Mouse (Mus musculus) megakaryocyte, embryonic 14.5 days (primary cell): Measurements from ENCODE around the gene Cdon. TPM values are rescaled to one million over a fixed set of nuclear protein-coding genes. Genes with fewer than 3 reads are reported as not detected.

Experiments
- H3K27me3 ChIP-seq: replicated peaks from 2 replicates; pipeline ENCODE3; 2012; ENCODE audit warnings: inconsistent platforms
- H3K36me3 ChIP-seq: replicated peaks from 2 replicates; pipeline ENCODE3; 2012; ENCODE audit warnings: low read length, inconsistent platforms, mixed read lengths
- H3K4me1 ChIP-seq: 2 replicates; pipeline ENCODE4 v1.6.1; 2012; ENCODE audit warnings: inconsistent platforms
- H3K4me3 ChIP-seq: replicated peaks from 2 replicates; pipeline ENCODE3; 2012; ENCODE audit warnings: moderate library complexity, mild to moderate bottlenecking, inconsistent platforms
- H3K9me3 ChIP-seq: 2 replicates; pipeline ENCODE4 v1.6.1; 2012; ENCODE audit warnings: inconsistent platforms
- FLI1 ChIP-seq: IDR thresholded peaks from 2 replicates; pipeline ENCODE4 v1.6.1; 2012; ENCODE audit warnings: low read length, inconsistent platforms, mixed read lengths
- GATA1 ChIP-seq: IDR thresholded peaks from 3 replicates; pipeline ENCODE4 v1.6.1; 2012; ENCODE audit warnings: mixed read lengths, low read length, inconsistent platforms, borderline replicate concordance
- polyA plus RNA-seq: library from polyadenylated mRNA; stranded (reverse); fragments of >175 nt; gene quantifications from 2 replicates; pipeline ENCODE4 v1.2.3, GENCODE M21; 2012; ENCODE audit warnings: low replicate concordance; ENCODE audit not compliant: insufficient read depth

The Cdon gene
- polyA plus RNA-seq, 1 experiment: not detected

- TF ChIP-seq FLI1: no peak
- no peak for TF ChIP-seq GATA1
- no peaks in the 10 kb centered on the region for H3K9me3 ChIP-seq
- peaks cover 24% of the 10 kb centered on the region for H3K27me3 ChIP-seq
- no peak overlapping the region for H3K4me3 ChIP-seq
- no peaks in the 10 kb centered on the region for H3K4me1 ChIP-seq
- H3K36me3 ChIP-seq: no peaks in the 10 kb centered on the region
These were observed 95.8 kb downstream of the Cdon start for GRCm38 (mm10) chr9:35516711-35517110.

GRCm38 (mm10) chr9:35518169-35518568 is 97.2 kb downstream of the Cdon start, which contains the start of gene Gm1113:
Gm1113 (minus strand) TSS chr9:35518269.
- H3K36me3 ChIP-seq: no peaks in the 10 kb centered on the region
- no peak for TF ChIP-seq GATA1
- no peak for TF ChIP-seq FLI1
- H3K4me3 ChIP-seq: no peak within 1 kb of the TSS
- H3K9me3 ChIP-seq: no peaks in the 10 kb centered on the region
- H3K27me3 ChIP-seq: peaks cover 27% of the 10 kb centered on the region
- H3K4me1 ChIP-seq: no peaks in the 10 kb centered on the region

GRCm38 (mm10) chr9:35520631-35521348 is 99.9 kb downstream of the Cdon start:
- Histone ChIP-seq H3K4me1 (no peaks in the 10 kb centered on the region), H3K27me3 (peaks cover 17% of the 10 kb centered on the region), H3K9me3 (no peaks in the 10 kb centered on the region), H3K36me3 (no peaks in the 10 kb centered on the region), H3K4me3 (no peak overlapping the region)
- TF ChIP-seq GATA1 (no peak), FLI1 (no peak)

- no peak overlapping the region for H3K4me3 ChIP-seq
- no peaks in the 10 kb centered on the region for H3K4me1 ChIP-seq
- peaks cover 17% of the 10 kb centered on the region for H3K27me3 ChIP-seq
- no peaks in the 10 kb centered on the region for H3K36me3 ChIP-seq
- TF ChIP-seq GATA1 (no peak), FLI1 (no peak)
- no peaks in the 10 kb centered on the region for H3K9me3 ChIP-seq
These were observed 101.3 kb downstream of the Cdon start for GRCm38 (mm10) chr9:35522241-35522640.

- Histone ChIP-seq H3K4me3 (no peak overlapping the region), H3K9me3 (no peaks in the 10 kb centered on the region), H3K36me3 (no peaks in the 10 kb centered on the region), H3K4me1 (no peaks in the 10 kb centered on the region), H3K27me3 (peaks cover 17% of the 10 kb centered on the region)
- TF ChIP-seq GATA1 (no peak), FLI1 (no peak)
These were observed 102.0 kb downstream of the Cdon start for GRCm38 (mm10) chr9:35522821-35523515.

GRCm38 (mm10) chr9:35523541-35523940 is 102.6 kb downstream of the Cdon start:
- Histone ChIP-seq H3K27me3 (peaks cover 17% of the 10 kb centered on the region), H3K9me3 (no peaks in the 10 kb centered on the region), H3K36me3 (no peaks in the 10 kb centered on the region), H3K4me1 (no peaks in the 10 kb centered on the region), H3K4me3 (no peak overlapping the region)
- TF ChIP-seq GATA1 (no peak), FLI1 (no peak)

- TF ChIP-seq FLI1 (no peak), GATA1 (no peak)
- H3K4me1 ChIP-seq: no peaks in the 10 kb centered on the region
- H3K27me3 ChIP-seq: peaks cover 19% of the 10 kb centered on the region
- H3K36me3 ChIP-seq: no peaks in the 10 kb centered on the region
- no peak overlapping the region for H3K4me3 ChIP-seq
- H3K9me3 ChIP-seq: no peaks in the 10 kb centered on the region
These were observed 103.0 kb downstream of the Cdon start for GRCm38 (mm10) chr9:35523941-35524411.

- H3K36me3 ChIP-seq: no peaks in the 10 kb centered on the region
- H3K27me3 ChIP-seq: peaks cover 10% of the 10 kb centered on the region
- H3K9me3 ChIP-seq: no peaks in the 10 kb centered on the region
- TF ChIP-seq FLI1: no peak
- no peak for TF ChIP-seq GATA1
- no peak overlapping the region for H3K4me3 ChIP-seq
- no peaks in the 10 kb centered on the region for H3K4me1 ChIP-seq
These were observed 108.2 kb downstream of the Cdon start for GRCm38 (mm10) chr9:35529141-35529540.

GRCm38 (mm10) chr9:35529796-35530195 is 108.9 kb downstream of the Cdon start:
- Histone ChIP-seq H3K9me3 (no peaks in the 10 kb centered on the region), H3K27me3 (peaks cover 12% of the 10 kb centered on the region), H3K36me3 (no peaks in the 10 kb centered on the region), H3K4me3 (no peak overlapping the region), H3K4me1 (no peaks in the 10 kb centered on the region)
- TF ChIP-seq GATA1 (no peak), FLI1 (no peak)

GRCm38 (mm10) chr9:35533266-35533665 is 112.3 kb downstream of the Cdon start:
- Histone ChIP-seq H3K4me3 (no peak overlapping the region), H3K4me1 (peaks cover 8% of the 10 kb centered on the region), H3K36me3 (no peaks in the 10 kb centered on the region), H3K9me3 (no peaks in the 10 kb centered on the region), H3K27me3 (peaks cover 12% of the 10 kb centered on the region)
- TF ChIP-seq FLI1 (no peak), GATA1 (no peak)
